8 mouse cellular contexts compared by ENCODE assay signal in the genomic region with DNA sequence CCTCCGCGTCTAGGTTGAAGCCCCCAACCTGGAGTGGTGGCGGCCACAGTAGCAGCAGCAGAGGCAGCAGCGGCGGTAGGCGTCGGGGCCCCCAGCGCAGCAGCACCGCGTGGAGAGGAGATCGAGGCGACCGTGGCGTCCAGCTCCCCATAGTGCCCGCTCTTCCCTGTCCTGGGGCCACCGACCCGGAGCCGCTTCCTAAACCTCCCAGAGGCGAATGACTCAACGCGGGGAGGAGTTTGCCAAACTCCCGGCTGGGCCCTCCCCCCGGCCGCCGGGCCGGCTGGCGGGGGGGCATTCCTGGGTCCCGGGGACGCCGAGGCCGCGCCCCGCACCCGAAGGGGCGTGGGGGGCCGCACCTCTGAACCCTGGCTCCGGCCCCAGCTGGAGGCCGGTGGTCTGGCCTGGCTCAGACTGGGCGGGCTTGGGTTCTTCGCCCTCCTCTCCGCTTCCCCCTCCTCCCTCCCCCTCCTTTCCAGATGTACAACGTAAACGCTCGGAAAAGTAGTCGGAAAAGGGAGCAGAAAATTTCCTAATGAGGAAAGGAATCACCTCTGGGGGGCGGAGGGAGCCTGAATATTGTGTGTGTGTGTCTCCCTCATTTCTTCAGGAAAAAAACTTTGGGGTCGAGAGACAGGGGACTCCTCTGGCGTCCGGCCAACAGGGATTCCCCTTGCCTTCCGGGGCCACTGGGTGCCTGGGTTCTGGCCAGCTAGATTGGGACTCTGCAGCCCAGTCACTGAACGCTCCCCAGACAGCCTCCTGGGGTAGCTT. TPM values are rescaled to one million over a fixed set of nuclear protein-coding genes. Genes with fewer than 3 reads are reported as not detected.
DNase-seq lines count a peak whose midpoint lies in the region; ATAC-seq and TF ChIP-seq lines count a peak whose summit lies in the region.

A gene (minus strand): TSS at position 388 of the 774 bp plus-strand sequence.

- H3K36me3 ChIP-seq in embryonic facial prominence, embryonic 15.5 days, result no peaks in the 10 kb centered on the region
- H3K36me3 ChIP-seq in heart, embryonic 16.5 days (ENCODE audit: control insufficient read depth, insufficient read depth), result no peaks in the 10 kb centered on the region
- peaks cover 7% of the 10 kb centered on the region for H3K36me3 ChIP-seq in megakaryocyte, embryonic 14.5 days (replicated peaks; ENCODE audit: low read length)
- no peaks in the 10 kb centered on the region for H3K36me3 ChIP-seq in spleen, adult 2 months (ENCODE audit: control insufficient read depth, insufficient read depth, low read length)

- H3K9me3 ChIP-seq in embryonic facial prominence, embryonic 15.5 days (replicated peaks), result no peaks in the 10 kb centered on the region
- no peaks in the 10 kb centered on the region for H3K9me3 ChIP-seq in heart, embryonic 16.5 days (replicated peaks; ENCODE audit: control insufficient read depth, low read length)
- no peaks in the 10 kb centered on the region for H3K9me3 ChIP-seq in megakaryocyte, embryonic 14.5 days

- TF ChIP-seq POLR2A in spleen, adult 2 months (IDR thresholded peaks at IDR 0.05; ENCODE audit: low read depth, low read length), result no peak

- peak within 1 kb of the TSS; percentile 85 for H3K9ac ChIP-seq in embryonic facial prominence, embryonic 15.5 days
- peak within 1 kb of the TSS; percentile 100 for H3K9ac ChIP-seq in heart, embryonic 16.5 days (ENCODE audit: low read length)

- peak within 1 kb of the TSS; percentile 92 for H3K27ac ChIP-seq in embryonic facial prominence, embryonic 15.5 days (replicated peaks)
- peak within 1 kb of the TSS; percentile 97 for H3K27ac ChIP-seq in heart, embryonic 16.5 days (ENCODE audit: low read length)
- H3K27ac ChIP-seq in spleen, adult 2 months (ENCODE audit: insufficient read depth, low read length), result peak within 1 kb of the TSS; percentile 16; the same call in 1 of the 2 replicates

- H3K4me2 ChIP-seq in embryonic facial prominence, embryonic 15.5 days (replicated peaks), result peak within 1 kb of the TSS; percentile 64
- peak within 1 kb of the TSS; percentile 86 for H3K4me2 ChIP-seq in heart, embryonic 16.5 days (ENCODE audit: low read depth, low read length)

- TF ChIP-seq CTCF in spleen, adult 2 months (IDR thresholded peaks at IDR 0.05; ENCODE audit: extremely low read depth, insufficient read depth, insufficient read length, insufficient replicate concordance), result no peak

- 0% methylated on average over 45 of the region's 51 CpGs for WGBS in embryonic facial prominence, embryonic 15.5 days
- under 1% methylated on average over 48 of the region's 51 CpGs for WGBS in heart, embryonic 16.5 days
- WGBS in spleen, adult 2 months, result 4% methylated on average over 50 of the region's 51 CpGs

- ATAC-seq in embryonic facial prominence, embryonic 15.5 days (ENCODE audit: insufficient number of reproducible peaks, low FRiP score, low TSS enrichment, low read depth), result peak; percentile 75
- peak; percentile 76 for ATAC-seq in heart, embryonic 16.5 days (replicated peaks; ENCODE audit: extremely low read depth, insufficient read depth, low FRiP score)

- no peaks in the 10 kb centered on the region for H3K27me3 ChIP-seq in embryonic facial prominence, embryonic 15.5 days
- no peaks in the 10 kb centered on the region for H3K27me3 ChIP-seq in heart, embryonic 16.5 days (ENCODE audit: control insufficient read depth, insufficient read depth, low read length)
- H3K27me3 ChIP-seq in megakaryocyte, embryonic 14.5 days (replicated peaks), result peaks cover 2% of the 10 kb centered on the region
- peaks cover 7% of the 10 kb centered on the region for H3K27me3 ChIP-seq in spleen, adult 2 months (ENCODE audit: control insufficient read depth, insufficient read depth, low read length)

- H3K4me1 ChIP-seq in embryonic facial prominence, embryonic 15.5 days, result peaks cover 33% of the 10 kb centered on the region
- H3K4me1 ChIP-seq in heart, embryonic 16.5 days (ENCODE audit: control insufficient read depth, insufficient read depth, low read length), result peaks cover 45% of the 10 kb centered on the region
- peaks cover 87% of the 10 kb centered on the region for H3K4me1 ChIP-seq in megakaryocyte, embryonic 14.5 days
- peaks cover 2% of the 10 kb centered on the region; the same call in 1 of the 2 replicates for H3K4me1 ChIP-seq in spleen, adult 2 months (ENCODE audit: control insufficient read depth, insufficient read depth, insufficient read length)

- peak within 1 kb of the TSS; percentile 94 for H3K4me3 ChIP-seq in embryonic facial prominence, embryonic 15.5 days (replicated peaks)
- peak within 1 kb of the TSS; percentile 96 for H3K4me3 ChIP-seq in heart, embryonic 16.5 days (ENCODE audit: low read length)
- H3K4me3 ChIP-seq in megakaryocyte, embryonic 14.5 days (replicated peaks), result peak within 1 kb of the TSS; percentile 97
- H3K4me3 ChIP-seq in spleen, adult 2 months (ENCODE audit: extremely low read depth, insufficient read depth, insufficient read length), result peak within 1 kb of the TSS; percentile 58

- DNase-seq in spleen, adult 18-20 months, result peak; percentile 19 to 41
- DNase-seq in spleen, adult 12 weeks (ENCODE audit: low spot score), result no peak
- peak; percentile 75 to 85 for DNase-seq in kidney, postnatal 25 days
- no peak for DNase-seq in spleen, adult 2 months (ENCODE audit: low read depth in 1 of 2, low spot score in 2 of 2)
- no peak for DNase-seq in cerebellum, postnatal 36 days

RNA-seq across cellular contexts. Expression of the gene that starts here (rescaled TPM):
- 51.2 and 52.2 TPM in 2 replicates for polyA plus RNA-seq in embryonic facial prominence, embryonic 15.5 days (2015; fragmentation: Nextera tagmentation; extraction: Ambion mirVana)
- 64.0 and 72.7 TPM in 2 replicates for polyA plus RNA-seq in heart, embryonic 16.5 days (2015; fragmentation: Nextera tagmentation; extraction: Ambion mirVana)
- 20.5 and 26.4 TPM in 2 replicates for polyA plus RNA-seq in megakaryocyte, embryonic 14.5 days (2012; ENCODE audit: insufficient read depth, low replicate concordance)
- polyA plus RNA-seq in spleen, adult 2 months (2012; rRNA removed), result 7.1 and 8.0 TPM in 2 replicates

Comparison
In these comparisons a context has a peak if more than half of its experiments do, and no peak if none do; other contexts are left out.
1. DNase-seq: peak in spleen, adult 18-20 months (2 of 2) and kidney, postnatal 25 days (2 of 2); none in spleen, adult 12 weeks (single experiment), spleen, adult 2 months (0 of 2) and cerebellum, postnatal 36 days (0 of 2).
2. H3K27ac ChIP-seq: peak in every context shown above with its lines; median percentile 97 in heart, embryonic 16.5 days; 92 in embryonic facial prominence, embryonic 15.5 days; 16 in spleen, adult 2 months.
3. Peak in every context shown above with its lines, with median percentiles within 50 percentile points of each other: H3K4me3 ChIP-seq.